Mouse (Mus musculus): Measurements from ENCODE around the gene Ttll6. TPM values are rescaled to one million over a fixed set of nuclear protein-coding genes. Genes with fewer than 3 reads are reported as not detected.

Ttll6 gene
- polyA plus RNA-seq, 1 experiment from 2014 or later, result 0.26 TPM

DNA sequence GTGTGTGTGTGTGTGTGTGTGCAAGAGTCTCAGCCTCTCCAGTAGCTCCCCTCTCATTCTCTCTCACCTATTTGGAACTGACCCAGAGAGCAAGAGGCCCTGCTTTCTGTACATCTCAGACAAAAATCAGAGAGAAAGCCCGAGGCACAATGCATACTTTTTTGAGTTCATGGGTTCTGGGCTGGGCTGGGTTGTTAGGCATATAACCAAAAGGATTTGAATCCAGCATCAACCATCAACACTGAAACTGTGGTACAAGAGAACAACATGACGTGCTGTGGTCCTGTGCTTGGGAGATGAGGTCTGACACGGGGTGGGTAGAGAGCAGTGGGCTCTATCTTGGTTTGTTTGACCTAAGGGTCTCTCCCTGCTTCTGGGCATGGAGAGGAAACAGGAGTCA lies 38.0 kb downstream of the Ttll6 start:
- Histone ChIP-seq H3K4me1 (replicated peaks) (no peaks in the 10 kb centered on the region), H3K9ac (no peak overlapping the region), H3K36me3 (no peaks in the 10 kb centered on the region), H3K4me3 (no peak overlapping the region), H3K4me2 (no peak overlapping the region), H3K27me3 (peaks cover 100% of the 10 kb centered on the region), H3K27ac (no peak overlapping the region), H3K9me3 (no peaks in the 10 kb centered on the region)
- ATAC-seq (ENCODE audit: low FRiP score), result no peak
- WGBS, result 3% methylated on average over 3 of the region's 3 CpGs

DNA sequence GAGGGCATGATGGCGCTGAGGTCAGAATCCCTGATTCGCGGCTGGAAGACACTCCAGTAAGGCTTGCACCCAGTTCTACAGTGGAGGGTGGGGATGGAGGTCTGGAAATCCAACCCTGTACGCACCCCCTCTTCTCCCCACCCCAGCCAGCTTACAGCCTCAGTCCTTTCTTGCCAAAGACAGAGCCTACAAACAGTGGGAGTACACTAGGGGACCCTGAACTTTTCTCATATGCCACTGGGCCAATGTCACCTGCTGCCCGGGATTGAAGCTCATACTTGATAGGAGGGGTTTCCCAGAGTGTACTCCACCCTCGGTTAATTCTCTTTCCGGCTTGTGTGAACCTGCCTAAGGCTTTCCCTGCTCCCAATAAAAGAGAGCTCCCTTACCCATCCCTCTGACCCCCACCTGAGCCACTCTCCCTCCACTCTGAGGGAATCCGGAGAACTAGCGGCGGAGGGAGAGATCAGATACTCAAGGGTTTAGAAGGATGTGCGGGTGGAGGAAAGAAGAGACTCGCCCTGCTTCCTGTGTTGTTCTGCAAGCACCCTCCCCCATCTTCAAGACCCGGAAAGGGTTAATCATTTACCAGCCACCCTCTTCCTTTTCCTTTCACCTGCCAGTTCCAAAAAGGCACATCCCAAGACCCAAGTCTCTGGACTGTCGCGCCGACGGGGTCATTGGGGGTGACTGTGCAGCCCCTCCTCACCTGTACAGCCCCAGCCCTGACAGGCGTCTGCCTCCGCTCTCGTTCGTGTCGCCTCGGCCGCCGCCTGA lies 39.1 kb downstream of the Ttll6 start:
- no peak for ATAC-seq (ENCODE audit: low FRiP score)
- Histone ChIP-seq H3K27me3 (peaks cover 99% of the 10 kb centered on the region), H3K4me1 (replicated peaks) (no peaks in the 10 kb centered on the region), H3K9me3 (no peaks in the 10 kb centered on the region), H3K4me3 (no peak overlapping the region), H3K27ac (no peak overlapping the region), H3K36me3 (no peaks in the 10 kb centered on the region), H3K4me2 (no peak overlapping the region), H3K9ac (no peak overlapping the region)
- 1% methylated on average over 25 of the region's 25 CpGs for WGBS

DNA sequence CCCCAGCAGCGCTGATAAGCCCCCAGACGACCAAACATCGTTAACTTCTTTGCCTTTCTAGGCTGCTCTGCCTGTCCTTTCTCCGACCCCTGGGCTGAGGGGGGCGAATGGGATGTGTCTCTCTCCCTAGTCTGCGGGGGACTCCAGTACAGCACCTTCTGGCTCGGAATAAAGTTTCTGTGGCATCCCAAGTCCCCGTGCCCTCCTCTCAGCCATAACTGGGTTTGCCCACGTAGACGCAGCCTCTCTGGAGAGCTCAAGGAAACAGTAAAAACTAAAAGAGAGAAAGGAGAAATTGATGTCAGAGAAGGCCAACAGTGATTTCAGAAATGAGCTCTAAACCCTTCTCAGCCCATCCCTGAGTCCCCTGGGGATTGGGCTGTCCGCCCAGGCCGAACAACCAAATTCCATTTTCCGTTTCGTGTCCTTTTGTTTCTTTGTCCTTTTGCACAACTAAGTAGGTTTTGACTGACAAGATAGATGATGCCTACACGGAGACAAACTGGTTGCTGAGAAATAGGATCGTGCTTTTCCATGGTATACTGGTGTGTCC lies 39.8 kb downstream of the Ttll6 start:
- Histone ChIP-seq H3K36me3 (no peaks in the 10 kb centered on the region), H3K9ac (no peak overlapping the region), H3K4me3 (no peak overlapping the region), H3K4me1 (replicated peaks) (no peaks in the 10 kb centered on the region), H3K9me3 (no peaks in the 10 kb centered on the region), H3K27me3 (peaks cover 99% of the 10 kb centered on the region), H3K4me2 (no peak overlapping the region), H3K27ac (no peak overlapping the region)
- 1% methylated on average over 16 of the region's 16 CpGs for WGBS
- no peak for ATAC-seq (ENCODE audit: low FRiP score)

DNA sequence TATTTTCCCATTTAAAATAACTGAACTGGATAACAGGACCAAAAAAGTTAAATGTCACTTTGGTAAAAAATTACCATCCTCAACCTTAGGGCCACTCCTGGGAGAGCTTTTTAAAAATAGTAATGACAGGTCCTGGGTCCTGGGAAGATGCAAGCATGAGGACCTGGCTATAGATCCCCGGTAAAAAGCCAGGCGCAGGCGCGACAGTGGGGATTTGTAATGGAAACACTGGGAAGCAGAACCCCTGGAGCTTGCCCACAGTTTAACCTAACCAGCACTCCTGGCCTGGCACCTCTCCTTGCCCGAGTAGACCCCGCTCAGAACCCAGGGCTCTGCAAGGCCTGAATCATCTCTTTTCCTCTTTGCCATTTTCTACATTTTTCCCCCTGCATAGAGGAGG lies 41.3 kb downstream of the Ttll6 start:
- 2% methylated on average over 6 of the region's 6 CpGs for WGBS
- no peaks in the 10 kb centered on the region for H3K9me3 ChIP-seq
- H3K9ac ChIP-seq, result no peak overlapping the region
- ATAC-seq (ENCODE audit: low FRiP score), result no peak
- H3K4me1 ChIP-seq (replicated peaks), result no peaks in the 10 kb centered on the region
- H3K27ac ChIP-seq, result no peak overlapping the region
- H3K4me3 ChIP-seq, result no peak overlapping the region
- no peaks in the 10 kb centered on the region for H3K36me3 ChIP-seq
- no peak overlapping the region for H3K4me2 ChIP-seq
- H3K27me3 ChIP-seq, result peaks cover 99% of the 10 kb centered on the region

DNA sequence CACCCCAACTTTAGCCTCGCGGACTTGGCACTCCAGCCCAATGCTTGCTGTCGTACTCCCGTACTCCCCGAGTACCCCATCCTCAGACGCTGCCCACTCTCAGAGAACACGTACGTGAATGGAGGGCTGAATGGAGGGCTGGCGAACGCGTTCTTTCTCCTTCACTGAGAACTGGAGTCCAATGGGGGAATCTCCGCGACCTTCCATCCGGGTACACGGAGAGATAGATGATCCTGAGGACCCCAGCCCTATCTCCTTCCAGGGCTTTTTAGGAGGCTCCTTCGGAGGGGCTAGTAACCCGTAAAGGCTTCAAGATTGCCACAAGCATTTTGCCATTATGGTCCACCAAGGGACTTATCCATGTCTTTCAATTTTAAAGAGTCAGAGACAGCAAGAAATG lies 41.9 kb downstream of the Ttll6 start:
- under 1% methylated on average over 17 of the region's 17 CpGs for WGBS
- Histone ChIP-seq H3K4me2 (no peak overlapping the region), H3K36me3 (no peaks in the 10 kb centered on the region), H3K9me3 (no peaks in the 10 kb centered on the region), H3K9ac (no peak overlapping the region), H3K27ac (no peak overlapping the region), H3K4me3 (no peak overlapping the region), H3K4me1 (replicated peaks) (no peaks in the 10 kb centered on the region), H3K27me3 (peaks cover 99% of the 10 kb centered on the region)
- ATAC-seq (ENCODE audit: low FRiP score), result no peak

DNA sequence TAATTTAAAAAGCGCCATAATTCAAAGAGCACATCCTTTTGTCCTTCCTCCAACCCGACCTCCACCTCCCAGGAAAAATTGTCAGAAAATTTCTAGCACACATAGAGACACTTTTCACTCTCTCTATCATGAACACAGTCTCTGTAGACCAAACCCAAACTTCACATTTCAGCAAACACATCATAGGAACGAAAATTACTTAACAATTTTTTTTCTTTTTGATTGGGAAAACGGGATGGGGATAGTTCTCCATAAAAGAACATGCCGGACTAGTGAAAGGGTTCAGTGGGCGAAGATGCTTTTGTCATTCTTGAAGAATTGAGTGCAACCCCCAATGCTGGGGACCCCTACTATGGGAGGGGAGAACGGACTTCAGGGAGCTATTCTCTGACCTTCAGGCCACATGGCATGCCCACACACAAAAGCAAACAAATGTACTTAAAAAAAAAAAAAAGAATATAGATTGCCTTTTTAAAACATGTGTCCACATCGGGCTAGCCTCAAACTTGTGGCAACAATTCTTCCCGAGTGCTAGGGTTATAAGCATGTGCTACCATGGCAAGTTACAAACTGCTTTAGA lies 42.5 kb downstream of the Ttll6 start:
- H3K36me3 ChIP-seq, result no peaks in the 10 kb centered on the region
- H3K4me3 ChIP-seq, result no peak overlapping the region
- no peaks in the 10 kb centered on the region for H3K9me3 ChIP-seq
- no peak for ATAC-seq (ENCODE audit: low FRiP score)
- no peak overlapping the region for H3K27ac ChIP-seq
- no peaks in the 10 kb centered on the region for H3K4me1 ChIP-seq (replicated peaks)
- no peak overlapping the region for H3K9ac ChIP-seq
- H3K4me2 ChIP-seq, result no peak overlapping the region
- H3K27me3 ChIP-seq, result peaks cover 99% of the 10 kb centered on the region
- 1% methylated on average over 9 of the region's 9 CpGs for WGBS

DNA sequence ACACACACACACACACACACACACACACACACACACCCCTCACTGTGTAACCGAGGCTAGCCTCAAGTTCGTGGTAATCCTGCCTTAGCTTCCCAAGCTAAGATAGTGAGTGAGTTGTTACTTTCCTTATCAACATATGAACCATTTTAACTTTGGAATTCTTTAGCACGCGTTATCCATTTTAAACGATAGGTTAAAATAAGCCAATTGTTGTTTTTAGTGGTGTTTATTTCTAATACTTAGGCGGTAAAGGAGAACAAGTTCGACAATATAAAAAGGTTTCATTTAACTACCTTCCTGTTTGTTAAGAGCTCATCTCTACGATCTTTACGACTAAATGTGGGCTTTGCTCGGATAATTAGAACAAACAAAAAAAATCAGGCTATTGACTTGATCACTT lies 43.3 kb downstream of the Ttll6 start:
- Histone ChIP-seq H3K9me3 (no peaks in the 10 kb centered on the region), H3K4me1 (replicated peaks) (no peaks in the 10 kb centered on the region), H3K36me3 (no peaks in the 10 kb centered on the region), H3K4me2 (no peak overlapping the region), H3K4me3 (no peak overlapping the region), H3K9ac (no peak overlapping the region), H3K27me3 (peaks cover 99% of the 10 kb centered on the region), H3K27ac (no peak overlapping the region)
- WGBS, result 2% methylated on average over 10 of the region's 10 CpGs
- no peak for ATAC-seq (ENCODE audit: low FRiP score)

DNA sequence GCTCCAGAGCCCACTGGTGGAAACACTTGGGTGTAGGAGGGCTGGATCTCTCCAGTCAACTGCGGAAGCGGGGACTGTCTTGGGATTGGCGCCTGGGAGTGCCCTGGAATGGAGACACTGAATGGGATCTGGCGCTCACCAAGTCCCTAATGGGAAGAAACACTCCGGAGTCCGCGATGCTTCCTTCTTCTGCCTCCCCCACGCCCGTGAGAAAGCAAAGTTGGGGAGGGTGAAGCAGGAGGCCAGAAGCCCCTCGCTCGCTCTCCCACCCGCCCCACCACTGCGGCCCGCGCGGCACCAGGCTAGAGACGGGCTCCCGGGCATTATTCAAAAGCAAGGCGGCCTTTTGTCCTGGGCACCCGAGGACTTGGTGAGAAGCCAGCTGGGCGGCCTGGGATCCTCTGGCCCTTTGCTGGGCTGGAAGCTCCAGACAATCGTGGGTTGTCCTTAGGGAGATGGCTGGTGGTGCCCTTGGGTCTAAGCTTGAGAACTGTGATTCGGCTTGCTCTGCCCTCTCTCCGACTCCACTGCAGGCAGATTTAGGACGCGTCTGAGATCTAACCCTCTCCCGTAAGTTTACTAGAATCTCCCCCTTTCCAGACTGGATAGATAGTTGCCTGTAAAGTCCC lies 44.1 kb downstream of the Ttll6 start:
- H3K36me3 ChIP-seq, result no peaks in the 10 kb centered on the region
- peaks cover 99% of the 10 kb centered on the region for H3K27me3 ChIP-seq
- no peaks in the 10 kb centered on the region for H3K4me1 ChIP-seq (replicated peaks)
- peaks cover 4% of the 10 kb centered on the region for H3K9me3 ChIP-seq
- no peak overlapping the region for H3K4me2 ChIP-seq
- H3K9ac ChIP-seq, result no peak overlapping the region
- no peak overlapping the region for H3K4me3 ChIP-seq
- under 1% methylated on average over 27 of the region's 27 CpGs for WGBS
- ATAC-seq (ENCODE audit: low FRiP score), result no peak
- H3K27ac ChIP-seq, result no peak overlapping the region

DNA sequence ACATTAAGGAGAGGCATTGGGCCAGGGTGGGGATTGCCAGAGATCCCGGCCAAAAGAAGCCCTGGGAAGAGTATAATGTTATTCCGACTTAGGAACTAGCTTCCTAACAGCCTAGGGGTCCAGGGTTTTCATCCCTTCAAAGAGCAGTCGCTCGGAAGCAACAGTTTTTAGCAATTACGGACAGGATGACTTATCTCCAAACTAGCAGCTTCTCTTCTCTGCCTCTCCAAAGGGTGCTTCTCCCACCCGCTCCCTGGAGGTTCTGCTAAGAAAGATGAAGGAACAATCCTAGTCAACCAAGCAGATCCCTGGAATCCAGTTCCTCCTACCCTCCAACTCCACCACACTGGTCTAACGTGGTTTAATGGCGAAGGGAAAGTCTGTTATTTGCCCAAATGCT lies 44.8 kb downstream of the Ttll6 start:
- Histone ChIP-seq H3K4me1 (replicated peaks) (no peaks in the 10 kb centered on the region), H3K27me3 (peaks cover 99% of the 10 kb centered on the region), H3K27ac (no peak overlapping the region), H3K36me3 (no peaks in the 10 kb centered on the region), H3K4me2 (no peak overlapping the region), H3K9ac (no peak overlapping the region), H3K9me3 (peaks cover 9% of the 10 kb centered on the region), H3K4me3 (no peak overlapping the region)
- WGBS, result 0% methylated on average over 8 of the region's 8 CpGs
- no peak for ATAC-seq (ENCODE audit: low FRiP score)

DNA sequence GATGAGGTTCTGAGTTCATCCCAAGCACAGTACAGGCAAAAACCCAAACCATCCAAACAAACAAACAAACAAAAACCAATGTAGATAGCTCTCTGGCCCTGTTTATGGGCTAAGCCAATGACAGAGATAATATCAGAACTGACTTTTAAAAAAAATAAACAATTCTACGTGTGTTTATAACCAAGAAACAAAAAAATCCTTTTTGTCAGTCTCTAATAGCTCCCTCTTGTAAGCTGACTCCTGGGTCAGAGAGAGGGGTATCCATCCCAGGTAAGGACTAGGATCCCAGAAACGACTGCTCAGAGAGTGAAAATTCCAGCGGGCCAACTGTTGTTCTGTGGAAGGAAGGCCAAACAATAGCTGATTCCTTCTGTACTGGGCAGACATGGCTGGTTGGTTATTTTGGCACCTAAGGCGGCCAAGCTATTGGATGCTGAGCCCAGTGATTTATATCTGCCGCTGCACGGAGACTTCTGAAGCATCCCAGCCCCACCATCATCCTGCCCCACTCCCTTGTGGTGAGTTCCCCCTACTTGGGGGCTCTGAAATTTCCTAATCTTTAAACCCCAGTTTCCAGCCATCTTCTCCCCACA lies 45.4 kb downstream of the Ttll6 start:
- H3K4me1 ChIP-seq (replicated peaks), result no peaks in the 10 kb centered on the region
- H3K9me3 ChIP-seq, result peaks cover 9% of the 10 kb centered on the region
- peaks cover 99% of the 10 kb centered on the region for H3K27me3 ChIP-seq
- no peak overlapping the region for H3K4me2 ChIP-seq
- H3K36me3 ChIP-seq, result no peaks in the 10 kb centered on the region
- 0% methylated on average over 6 of the region's 6 CpGs for WGBS
- no peak overlapping the region for H3K4me3 ChIP-seq
- H3K9ac ChIP-seq, result no peak overlapping the region
- ATAC-seq (ENCODE audit: low FRiP score), result no peak
- no peak overlapping the region for H3K27ac ChIP-seq

DNA sequence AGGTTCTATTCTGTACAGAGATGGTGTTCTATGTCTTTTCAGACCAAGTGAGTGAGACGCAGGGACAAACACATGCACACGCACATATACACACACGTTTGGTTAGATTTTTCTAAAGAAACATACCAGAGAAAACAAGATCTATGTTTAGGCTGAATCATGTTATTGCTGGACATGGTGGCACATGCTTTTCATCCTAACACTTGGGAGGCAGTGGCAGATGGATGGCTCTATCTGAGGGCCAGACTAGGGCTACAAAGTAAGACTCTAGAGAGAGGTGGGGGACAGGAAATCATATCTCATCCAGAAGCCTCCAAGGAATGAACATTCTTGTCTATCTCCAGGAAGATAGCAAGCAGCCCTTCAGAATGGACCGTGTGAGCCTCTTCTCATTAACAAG lies 47.5 kb downstream of the Ttll6 start:
- H3K27ac ChIP-seq, result no peak overlapping the region
- peaks cover 9% of the 10 kb centered on the region for H3K9me3 ChIP-seq
- H3K27me3 ChIP-seq, result peaks cover 99% of the 10 kb centered on the region
- H3K36me3 ChIP-seq, result no peaks in the 10 kb centered on the region
- H3K4me3 ChIP-seq, result no peak overlapping the region
- ATAC-seq (ENCODE audit: low FRiP score), result no peak
- no peak overlapping the region for H3K9ac ChIP-seq
- no peaks in the 10 kb centered on the region for H3K4me1 ChIP-seq (replicated peaks)
- H3K4me2 ChIP-seq, result no peak overlapping the region
- 26% methylated on average over 4 of the region's 4 CpGs for WGBS

DNA sequence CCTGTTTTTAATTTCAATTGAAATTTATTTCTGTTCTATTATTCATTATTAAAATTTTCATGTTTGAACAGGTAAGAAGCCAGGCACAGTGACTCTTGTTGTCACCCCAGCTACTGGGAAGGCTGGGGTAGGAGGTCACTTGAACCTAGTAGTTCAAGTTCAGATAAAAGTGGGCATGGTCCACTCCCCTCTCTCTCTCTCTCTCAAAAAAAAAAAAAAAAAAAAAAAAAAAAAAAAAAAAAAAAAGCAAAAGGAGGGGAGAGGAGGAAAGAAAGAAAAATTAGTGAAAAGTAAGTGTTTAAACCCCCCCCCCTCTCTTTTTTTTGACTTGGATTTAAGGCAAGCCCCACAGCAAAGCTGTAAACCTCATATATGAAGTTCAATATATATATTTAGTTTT lies 50.6 kb downstream of the Ttll6 start:
- Histone ChIP-seq H3K27me3 (peaks cover 100% of the 10 kb centered on the region), H3K27ac (no peak overlapping the region), H3K9me3 (peaks cover 9% of the 10 kb centered on the region), H3K4me2 (no peak overlapping the region), H3K4me3 (no peak overlapping the region), H3K9ac (no peak overlapping the region), H3K36me3 (no peaks in the 10 kb centered on the region), H3K4me1 (replicated peaks) (no peaks in the 10 kb centered on the region)
- ATAC-seq (ENCODE audit: low FRiP score), result no peak

Measured in hindbrain, embryonic 13.5 days (tissue).